Mouse (Mus musculus) kidney, embryonic 16.5 days (tissue): Measurements from ENCODE around the gene Ldb3. TPM values are rescaled to one million over a fixed set of nuclear protein-coding genes. Genes with fewer than 3 reads are reported as not detected.

Source experiments
- ATAC-seq: fragments of 200-750 bp; cut with Nextera tagmentation; 2 replicates; pipeline ENCODE4 v1.8.0; 2017; ENCODE audit warnings: moderate TSS enrichment; ENCODE audit not compliant: low FRiP score, low TSS enrichment
- H3K27ac ChIP-seq: fragments of 300-500 bp; sonication (generic); 2 replicates; pipeline ENCODE4 v1.5.1; 2014; ENCODE audit warnings: low read length
- H3K27me3 ChIP-seq: fragments of 300-500 bp; sonication (generic); 2 replicates; pipeline ENCODE4 v1.6.1; 2014; ENCODE audit warnings: low read length, control low read depth, mixed read lengths; ENCODE audit not compliant: insufficient read depth
- H3K36me3 ChIP-seq: fragments of 300-500 bp; sonication (generic); 2 replicates; pipeline ENCODE4 v1.6.1; 2014; ENCODE audit warnings: low read length, control low read depth, mixed read lengths; ENCODE audit not compliant: insufficient read depth
- H3K4me1 ChIP-seq: fragments of 300-500 bp; sonication (generic); 2 replicates; pipeline ENCODE4 v1.6.1; 2014; ENCODE audit warnings: low read length, control low read depth, mixed read lengths; ENCODE audit not compliant: insufficient read depth
- H3K4me2 ChIP-seq: fragments of 300-500 bp; sonication (generic); replicated peaks from 2 replicates; pipeline ENCODE4 v1.6.1; 2014; ENCODE audit warnings: low read depth, low read length
- H3K4me3 ChIP-seq: fragments of 300-500 bp; sonication (generic); 2 replicates; pipeline ENCODE4 v1.5.1; 2014; ENCODE audit warnings: mild to moderate bottlenecking, low read length
- H3K9ac ChIP-seq: fragments of 300-500 bp; sonication (generic); replicated peaks from 2 replicates; pipeline ENCODE4 v1.6.1; 2014; ENCODE audit warnings: low read length
- H3K9me3 ChIP-seq: fragments of 300-500 bp; sonication (generic); 2 replicates; pipeline ENCODE4 v1.6.1; 2016; ENCODE audit warnings: low read length, control low read depth
- WGBS: fragments of 180-500 bp; shearing (Covaris S2); extraction: QIAGEN DNeasy Blood & Tissue Kit; methylation state at CpG from one replicate; pipeline ENCODE4 v1.1.7; 2014; 5-methylcytosine and 5-hydroxymethylcytosine counted together
- polyA plus RNA-seq: library from polyadenylated mRNA; unstranded; fragments of >200 nt; fragmentation: Nextera tagmentation; extraction: Ambion mirVana; gene quantifications from 2 replicates; pipeline ENCODE4 v1.2.1, GENCODE M21; 2015

Gene Ldb3
- polyA plus RNA-seq: 2.2 and 2.3 TPM in 2 replicates

GRCm38 (mm10) chr14:34588498-34588897 lies at the start of gene Ldb3:
Gene Ldb3, minus strand, starts transcription at chr14:34588682.
- 34% methylated on average over 8 of the region's 8 CpGs for WGBS
- no peak within 1 kb of the TSS for H3K9ac ChIP-seq
- no peak within 1 kb of the TSS for H3K4me3 ChIP-seq
- H3K27me3 ChIP-seq: no peaks in the 10 kb centered on the region
- no peak within 1 kb of the TSS for H3K27ac ChIP-seq
- ATAC-seq: no peak; the same call in 1 of the 2 replicates
- H3K4me2 ChIP-seq: no peak within 1 kb of the TSS
- no peaks in the 10 kb centered on the region for H3K36me3 ChIP-seq
- H3K9me3 ChIP-seq: no peaks in the 10 kb centered on the region
- peaks cover 3% of the 10 kb centered on the region; the same call in 1 of the 2 replicates for H3K4me1 ChIP-seq

GRCm38 (mm10) chr14:34635721-34636120 lies 47.2 kb upstream of the Ldb3 start:
- Histone ChIP-seq H3K9me3 (no peaks in the 10 kb centered on the region), H3K27ac (no peak overlapping the region), H3K27me3 (no peaks in the 10 kb centered on the region), H3K9ac (no peak overlapping the region), H3K4me1 (no peaks in the 10 kb centered on the region), H3K4me3 (no peak overlapping the region), H3K36me3 (no peaks in the 10 kb centered on the region), H3K4me2 (no peak overlapping the region)
- ATAC-seq: no peak
- WGBS: 85% methylated on average over 6 of the region's 6 CpGs

GRCm38 (mm10) chr14:34635192-34635591 lies 46.7 kb upstream of the Ldb3 start:
- Histone ChIP-seq H3K4me1 (no peaks in the 10 kb centered on the region), H3K9me3 (no peaks in the 10 kb centered on the region), H3K36me3 (no peaks in the 10 kb centered on the region), H3K4me2 (no peak overlapping the region), H3K27ac (no peak overlapping the region), H3K27me3 (no peaks in the 10 kb centered on the region), H3K4me3 (no peak overlapping the region), H3K9ac (no peak overlapping the region)
- no peak for ATAC-seq
- whole genome bisulfite sequencing: 17% methylated on average over 7 of the region's 7 CpGs

GRCm38 (mm10) chr14:34632722-34633448 lies 44.4 kb upstream of the Ldb3 start:
- 74% methylated on average over 10 of the region's 10 CpGs for WGBS
- no peaks in the 10 kb centered on the region for H3K36me3 ChIP-seq

GRCm38 (mm10) chr14:34626824-34627223 lies 38.3 kb upstream of the Ldb3 start:
- H3K4me2 ChIP-seq: no peak overlapping the region
- ATAC-seq: no peak
- no peak overlapping the region for H3K27ac ChIP-seq
- no peaks in the 10 kb centered on the region for H3K36me3 ChIP-seq
- no peak overlapping the region for H3K4me3 ChIP-seq
- no peaks in the 10 kb centered on the region for H3K9me3 ChIP-seq
- H3K9ac ChIP-seq: no peak overlapping the region
- WGBS: 84% methylated on average over 7 of the region's 7 CpGs
- no peaks in the 10 kb centered on the region for H3K4me1 ChIP-seq
- H3K27me3 ChIP-seq: no peaks in the 10 kb centered on the region

More at GRCm38 (mm10) chr14:34632722-34633448, 44.4 kb upstream of the Ldb3 start:
- Histone ChIP-seq H3K9ac (no peak overlapping the region), H3K27ac (no peak overlapping the region), H3K4me1 (no peaks in the 10 kb centered on the region), H3K4me3 (no peak overlapping the region), H3K9me3 (no peaks in the 10 kb centered on the region), H3K27me3 (no peaks in the 10 kb centered on the region), H3K4me2 (no peak overlapping the region)
- ATAC-seq: no peak

- 58% methylated on average over 16 of the region's 16 CpGs for WGBS
- Histone ChIP-seq H3K27ac (no peak overlapping the region), H3K36me3 (no peaks in the 10 kb centered on the region), H3K27me3 (no peaks in the 10 kb centered on the region), H3K9me3 (no peaks in the 10 kb centered on the region), H3K4me3 (no peak overlapping the region), H3K9ac (no peak overlapping the region), H3K4me1 (no peaks in the 10 kb centered on the region), H3K4me2 (no peak overlapping the region)
- ATAC-seq: no peak
Observed at GRCm38 (mm10) chr14:34623531-34624210, 35.2 kb upstream of the Ldb3 start.

- H3K27ac ChIP-seq: no peak overlapping the region
- H3K4me2 ChIP-seq: no peak overlapping the region
- 82% methylated on average over 5 of the region's 5 CpGs for WGBS
- no peaks in the 10 kb centered on the region for H3K9me3 ChIP-seq
- H3K27me3 ChIP-seq: peaks cover under 1% of the 10 kb centered on the region; the same call in 1 of the 2 replicates
- H3K9ac ChIP-seq: no peak overlapping the region
- no peaks in the 10 kb centered on the region for H3K36me3 ChIP-seq
- no peak overlapping the region for H3K4me3 ChIP-seq
- H3K4me1 ChIP-seq: no peaks in the 10 kb centered on the region
- no peak for ATAC-seq
Observed at GRCm38 (mm10) chr14:34623074-34623473, 34.6 kb upstream of the Ldb3 start.

GRCm38 (mm10) chr14:34620611-34621376 lies 32.3 kb upstream of the Ldb3 start:
- peaks cover 12% of the 10 kb centered on the region; the same call in 1 of the 2 replicates for H3K27me3 ChIP-seq
- no peaks in the 10 kb centered on the region for H3K36me3 ChIP-seq
- H3K4me2 ChIP-seq: no peak overlapping the region
- no peak for ATAC-seq
- no peaks in the 10 kb centered on the region for H3K4me1 ChIP-seq
- no peak overlapping the region for H3K4me3 ChIP-seq
- WGBS: 33% methylated on average over 10 of the region's 10 CpGs
- no peaks in the 10 kb centered on the region for H3K9me3 ChIP-seq
- no peak overlapping the region for H3K27ac ChIP-seq
- H3K9ac ChIP-seq: no peak overlapping the region

- Histone ChIP-seq H3K4me1 (0 out of 2 replicates have a peak, but pooled peaks cover 3% of the 10 kb centered on the region), H3K4me3 (no peak overlapping the region), H3K4me2 (no peak overlapping the region), H3K27ac (no peak overlapping the region), H3K36me3 (no peaks in the 10 kb centered on the region), H3K27me3 (peaks cover 31% of the 10 kb centered on the region), H3K9ac (no peak overlapping the region), H3K9me3 (no peaks in the 10 kb centered on the region)
- 37% methylated on average over 9 of the region's 9 CpGs for WGBS
- ATAC-seq: no peak
Observed at GRCm38 (mm10) chr14:34618808-34619207, 30.3 kb upstream of the Ldb3 start.
